Mouse (Mus musculus) stomach, postnatal 0 days (tissue): ENCODE measurements around the gene Dscam. TPM values are rescaled to one million over a fixed set of nuclear protein-coding genes. Genes with fewer than 3 reads are reported as not detected.

Experiments used
- ATAC-seq: fragments of 200-750 bp; cut with Nextera tagmentation; 2 replicates; pipeline ENCODE4 v1.8.0; 2017; ENCODE audit not compliant: low FRiP score, low TSS enrichment
- DNase-seq: peaks from one replicate; pipeline ENCODE4 v3.0.0-alpha.2; 2016; ENCODE audit warnings: low spot score
- H3K27ac ChIP-seq: fragments of 300-500 bp; sonication (generic); replicated peaks from 2 replicates; pipeline ENCODE4 v1.5.1; 2014; ENCODE audit warnings: mild to moderate bottlenecking, control low read depth
- H3K27me3 ChIP-seq: fragments of 300-500 bp; sonication (generic); 2 replicates; pipeline ENCODE4 v1.6.1; 2014; ENCODE audit warnings: low read length; ENCODE audit not compliant: control insufficient read depth, insufficient read depth
- H3K36me3 ChIP-seq: fragments of 300-500 bp; sonication (generic); 2 replicates; pipeline ENCODE4 v1.6.1; 2014; ENCODE audit warnings: low read length, mixed read lengths; ENCODE audit not compliant: control insufficient read depth, insufficient read depth
- H3K4me1 ChIP-seq: fragments of 300-500 bp; sonication (generic); replicated peaks from 2 replicates; pipeline ENCODE4 v1.6.1; 2014; ENCODE audit warnings: antibody characterized with exemption; ENCODE audit not compliant: control insufficient read depth, insufficient read depth
- H3K4me2 ChIP-seq: fragments of 300-500 bp; sonication (generic); replicated peaks from 2 replicates; pipeline ENCODE4 v1.6.1; 2014; ENCODE audit warnings: low read depth, mild to moderate bottlenecking, control low read depth, moderate library complexity
- H3K4me3 ChIP-seq: fragments of 300-500 bp; sonication (generic); 2 replicates; pipeline ENCODE4 v1.5.1; 2014; ENCODE audit warnings: low read depth, low read length, control low read depth
- H3K9ac ChIP-seq: fragments of 300-500 bp; sonication (generic); 2 replicates; pipeline ENCODE4 v1.6.1; 2014; ENCODE audit warnings: mild to moderate bottlenecking, low read length, control low read depth, mixed read lengths
- H3K9me3 ChIP-seq: fragments of 300-500 bp; sonication (generic); 2 replicates; pipeline ENCODE4 v1.6.1; 2016; ENCODE audit warnings: low read length; ENCODE audit not compliant: control insufficient read depth
- CTCF ChIP-seq: IDR thresholded peaks from 2 replicates; pipeline ENCODE4 v1.5.1; 2016; ENCODE audit warnings: antibody characterized with exemption, low read depth, mild to moderate bottlenecking, moderate library complexity
- EP300 ChIP-seq: optimal IDR thresholded peaks from 2 replicates; pipeline ENCODE3; 2016; ENCODE audit warnings: antibody characterized with exemption
- WGBS: fragments of 180-500 bp; shearing (Covaris S2); extraction: QIAGEN DNeasy Blood & Tissue Kit; methylation state at CpG from one replicate; pipeline ENCODE4 v1.1.7; 2014; 5-methylcytosine and 5-hydroxymethylcytosine counted together
- polyA plus RNA-seq: library from polyadenylated mRNA; unstranded; fragments of >200 nt; fragmentation: Nextera tagmentation; extraction: Ambion mirVana; gene quantifications from 2 replicates; pipeline ENCODE4 v1.2.1, GENCODE M21; 2015

The Dscam gene
- polyA plus RNA-seq, 1 experiment from 2014 or later, result 0.13 TPM

- DNase-seq (no peak), ATAC-seq (no peak)
- TF ChIP-seq EP300 (no peak), CTCF (no peak)
- Histone ChIP-seq H3K27me3 (no peaks in the 10 kb centered on the region), H3K4me3 (no peak overlapping the region), H3K4me1 (no peaks in the 10 kb centered on the region), H3K36me3 (no peaks in the 10 kb centered on the region), H3K9me3 (no peaks in the 10 kb centered on the region), H3K9ac (no peak overlapping the region), H3K27ac (no peak overlapping the region), H3K4me2 (no peak overlapping the region)
- WGBS, result 74% methylated on average over 1 of the region's 1 CpGs
Measured at GRCm38 (mm10) chr16:97141943-97142342, 28.6 kb downstream of the Dscam start.

- DNase-seq (no peak), ATAC-seq (no peak)
- no peaks in the 10 kb centered on the region for H3K36me3 ChIP-seq
Measured at GRCm38 (mm10) chr16:97135003-97135827, 35.3 kb downstream of the Dscam start.

GRCm38 (mm10) chr16:97127296-97127695 is 43.3 kb downstream of the Dscam start:
- DNase-seq, result no peak

More at GRCm38 (mm10) chr16:97135003-97135827, 35.3 kb downstream of the Dscam start:
- no peaks in the 10 kb centered on the region for H3K4me1 ChIP-seq
- no peak overlapping the region for H3K27ac ChIP-seq
- H3K9ac ChIP-seq, result no peak overlapping the region
- no peak overlapping the region for H3K4me2 ChIP-seq
- no peak overlapping the region for H3K4me3 ChIP-seq
- no peak for TF ChIP-seq EP300
- no peaks in the 10 kb centered on the region for H3K9me3 ChIP-seq
- H3K27me3 ChIP-seq, result no peaks in the 10 kb centered on the region
- 75% methylated on average over 10 of the region's 10 CpGs for WGBS

GRCm38 (mm10) chr16:97110028-97110427 is 60.5 kb downstream of the Dscam start:
- Histone ChIP-seq H3K9ac (no peak overlapping the region), H3K4me2 (no peak overlapping the region), H3K27ac (no peak overlapping the region), H3K4me3 (no peak overlapping the region), H3K4me1 (no peaks in the 10 kb centered on the region), H3K9me3 (no peaks in the 10 kb centered on the region), H3K36me3 (no peaks in the 10 kb centered on the region), H3K27me3 (no peaks in the 10 kb centered on the region)
- 58% methylated on average over 4 of the region's 4 CpGs for WGBS
- DNase-seq (no peak), ATAC-seq (no peak)
- TF ChIP-seq EP300 (no peak), CTCF (no peak)

More at GRCm38 (mm10) chr16:97127296-97127695, 43.3 kb downstream of the Dscam start:
- no peak for TF ChIP-seq EP300
- ATAC-seq, result no peak
- Histone ChIP-seq H3K27me3 (no peaks in the 10 kb centered on the region), H3K4me2 (no peak overlapping the region), H3K9ac (no peak overlapping the region), H3K9me3 (no peaks in the 10 kb centered on the region), H3K4me3 (no peak overlapping the region), H3K27ac (no peak overlapping the region), H3K4me1 (no peaks in the 10 kb centered on the region), H3K36me3 (no peaks in the 10 kb centered on the region)
- WGBS, result 53% methylated on average over 2 of the region's 2 CpGs

- H3K4me1 ChIP-seq, result no peaks in the 10 kb centered on the region
- WGBS, result 75% methylated on average over 2 of the region's 2 CpGs
- no peak overlapping the region for H3K27ac ChIP-seq
- no peak for DNase-seq
- TF ChIP-seq CTCF (no peak), EP300 (no peak)
- H3K27me3 ChIP-seq, result no peaks in the 10 kb centered on the region
- H3K9me3 ChIP-seq, result no peaks in the 10 kb centered on the region
- no peak overlapping the region for H3K9ac ChIP-seq
- no peak overlapping the region for H3K4me2 ChIP-seq
- no peaks in the 10 kb centered on the region for H3K36me3 ChIP-seq
- no peak overlapping the region for H3K4me3 ChIP-seq
- ATAC-seq, result no peak
Measured at GRCm38 (mm10) chr16:97105266-97105665, 65.3 kb downstream of the Dscam start.

GRCm38 (mm10) chr16:97103046-97103445 is 67.5 kb downstream of the Dscam start:
- Histone ChIP-seq H3K27ac (no peak overlapping the region), H3K9me3 (no peaks in the 10 kb centered on the region), H3K4me1 (no peaks in the 10 kb centered on the region), H3K4me2 (no peak overlapping the region), H3K9ac (no peak overlapping the region), H3K27me3 (no peaks in the 10 kb centered on the region), H3K36me3 (no peaks in the 10 kb centered on the region), H3K4me3 (no peak overlapping the region)
- WGBS, result 54% methylated on average over 2 of the region's 2 CpGs
- no peak for DNase-seq
- no peak for ATAC-seq
- TF ChIP-seq CTCF (no peak), EP300 (no peak)
